Mouse (Mus musculus) cerebellum, adult 2 months (tissue): ENCODE measurements at regions not wholly inside any gene's neighbourhood (a gene's known extent, or its start where the extent isn't known, plus 50 kb on each side); places are given as distances from the start of the nearest gene placed in this dataset.

Source experiments
- CTCF ChIP-seq: fragments of 200-500 bp; IDR thresholded peaks from 2 replicates; pipeline ENCODE4 v1.5.1; 2011; ENCODE audit warnings: low read depth, mild to moderate bottlenecking, control low read depth, low read length, moderate library complexity, borderline replicate concordance; ENCODE audit not compliant: insufficient read depth
- POLR2A ChIP-seq: fragments of 200-500 bp; IDR thresholded peaks from 2 replicates; pipeline ENCODE4 v1.6.1; 2011; ENCODE audit warnings: low read length, control low read depth, borderline replicate concordance; ENCODE audit not compliant: insufficient read depth

DNA sequence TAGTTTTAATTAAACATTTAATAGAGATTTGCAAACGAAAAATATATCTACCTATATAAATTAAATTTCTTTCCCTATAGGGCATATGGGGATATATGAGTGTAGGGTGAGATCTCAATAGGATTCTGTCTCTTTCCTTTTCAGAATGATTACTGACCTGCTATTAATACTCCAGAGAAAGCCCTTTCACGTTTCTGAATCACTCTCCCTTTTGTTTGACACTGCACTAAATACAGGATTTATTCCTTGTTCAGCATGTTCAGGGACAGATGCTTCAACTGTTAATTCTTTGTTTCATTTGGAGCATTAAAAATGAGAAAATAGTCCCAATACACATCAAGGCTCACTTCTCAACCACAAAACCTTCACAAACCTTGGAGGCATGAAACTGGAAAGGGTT lies 1397.7 kb downstream of the Stim2 start:
- TF ChIP-seq CTCF (no peak), POLR2A (no peak)
